Mouse (Mus musculus) liver, embryonic 14.5 days (tissue): ENCODE results near the gene Rag2.

Experiments used
- CTCF ChIP-seq: IDR thresholded peaks from 2 replicates; pipeline ENCODE4 v1.5.1; 2016; ENCODE audit warnings: antibody characterized with exemption, low read depth, control low read depth
- EP300 ChIP-seq: IDR thresholded peaks from 2 replicates; pipeline ENCODE4 v1.6.1; 2016; ENCODE audit warnings: antibody characterized with exemption, low read depth

DNA sequence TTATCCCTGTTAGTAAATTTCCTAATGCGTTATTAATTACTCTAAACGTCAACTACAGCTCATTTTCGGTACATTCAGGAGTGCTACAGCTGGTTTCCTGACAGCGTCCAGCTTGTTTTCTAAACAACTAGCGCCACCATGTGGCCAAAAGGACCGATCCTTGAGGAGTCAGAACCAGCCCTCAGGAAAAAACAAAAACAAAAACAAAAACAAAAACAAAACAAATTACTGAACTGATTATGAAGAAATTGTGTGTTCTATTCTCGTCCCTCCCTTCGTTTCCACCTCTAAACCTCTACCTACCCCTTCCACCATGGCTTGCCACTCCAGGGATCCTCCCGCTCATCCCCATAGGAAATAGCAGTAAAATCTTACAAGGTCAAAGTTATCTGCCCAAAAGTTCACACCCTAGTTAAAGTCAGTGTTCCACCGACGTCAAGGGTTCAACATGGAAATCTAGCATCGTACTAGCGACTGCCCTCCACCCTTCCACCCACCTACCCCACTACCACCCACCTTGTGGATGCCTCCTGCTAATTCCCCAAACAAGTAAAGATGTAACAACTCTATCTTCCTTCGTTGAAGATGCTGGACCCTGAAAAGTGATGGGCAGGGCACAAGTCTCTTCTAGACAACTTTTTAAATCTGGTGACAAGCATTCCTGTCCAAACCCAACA lies 28.5 kb downstream of the Rag2 start:
- TF ChIP-seq EP300, result no peak
- TF ChIP-seq CTCF, result peak; percentile 60
